Mouse (Mus musculus) hindbrain, embryonic 13.5 days (tissue): ENCODE measurements around the gene Trhde. TPM values are rescaled to one million over a fixed set of nuclear protein-coding genes. Genes with fewer than 3 reads are reported as not detected.
A peak's percentile ranks its signal among the peaks of the same experiment; 100 is the strongest.

ENCODE experiments used
- ATAC-seq: fragments of 200-750 bp; cut with Nextera tagmentation; 2 replicates; pipeline ENCODE4 v1.8.0; 2017; ENCODE audit warnings: moderate TSS enrichment; ENCODE audit not compliant: low FRiP score
- H3K27ac ChIP-seq: fragments of 300-500 bp; sonication (generic); 2 replicates; pipeline ENCODE4 v1.5.1; 2015; ENCODE audit warnings: inconsistent platforms, mild to moderate bottlenecking, moderate library complexity
- H3K27me3 ChIP-seq: fragments of 300-500 bp; sonication (generic); 2 replicates; pipeline ENCODE4 v1.6.1; 2015; ENCODE audit warnings: mild to moderate bottlenecking, inconsistent platforms
- H3K36me3 ChIP-seq: fragments of 300-500 bp; sonication (generic); 2 replicates; pipeline ENCODE4 v1.6.1; 2015; ENCODE audit warnings: mild to moderate bottlenecking, inconsistent platforms
- H3K4me1 ChIP-seq: fragments of 300-500 bp; sonication (generic); replicated peaks from 2 replicates; pipeline ENCODE4 v1.6.1; 2015; ENCODE audit warnings: inconsistent platforms
- H3K4me2 ChIP-seq: fragments of 300-500 bp; sonication (generic); 2 replicates; pipeline ENCODE4 v1.6.1; 2015; ENCODE audit warnings: inconsistent platforms, mild to moderate bottlenecking, moderate library complexity
- H3K4me3 ChIP-seq: fragments of 300-500 bp; sonication (generic); 2 replicates; pipeline ENCODE4 v1.5.1; 2015; ENCODE audit warnings: mild to moderate bottlenecking, inconsistent platforms
- H3K9ac ChIP-seq: fragments of 300-500 bp; sonication (generic); 2 replicates; pipeline ENCODE4 v1.6.1; 2015; ENCODE audit warnings: mild to moderate bottlenecking, inconsistent platforms
- H3K9me3 ChIP-seq: fragments of 300-500 bp; sonication (generic); 2 replicates; pipeline ENCODE4 v1.6.1; 2016; ENCODE audit warnings: inconsistent platforms
- WGBS: fragments of 180-500 bp; shearing (Covaris S2); methylation state at CpG from one replicate; pipeline ENCODE4 v1.1.7; 2015; 5-methylcytosine and 5-hydroxymethylcytosine counted together
- polyA plus RNA-seq: library from polyadenylated mRNA; unstranded; fragments of >200 nt; fragmentation: Nextera tagmentation; extraction: Ambion mirVana; gene quantifications from 2 replicates; pipeline ENCODE4 v1.2.1, GENCODE M21; 2015

Trhde gene
- 4.6 and 6.3 TPM in 2 replicates for polyA plus RNA-seq

DNA sequence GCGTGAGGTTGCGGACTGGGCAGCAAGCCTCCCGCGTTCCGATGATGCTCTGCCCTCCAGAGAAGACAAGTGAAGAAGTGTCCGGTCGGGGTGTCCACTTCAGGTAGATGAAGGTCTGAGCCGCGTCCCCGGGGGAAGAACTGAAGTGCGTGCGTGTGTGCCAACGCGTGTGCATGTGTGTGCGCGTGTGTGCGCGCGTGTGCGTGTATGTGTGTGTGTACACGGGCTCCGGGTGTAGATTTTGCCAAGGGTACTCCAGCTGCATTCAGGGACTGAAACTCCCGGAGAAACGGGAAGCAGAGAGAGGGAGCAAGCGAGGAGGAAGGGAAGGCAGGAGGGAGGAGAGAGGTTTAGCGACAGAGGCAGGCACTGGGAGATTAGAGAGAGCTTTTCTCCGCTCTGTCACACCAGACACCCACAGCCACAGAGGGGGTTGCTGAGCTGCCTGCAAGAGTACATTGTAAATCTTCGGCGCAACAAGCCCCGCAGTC lies at the start of gene Trhde:
Gene Trhde (minus strand): TSS at position 147 of the 491 bp plus-strand sequence.
- WGBS = under 1% methylated on average over 30 of the region's 30 CpGs
- peak within 1 kb of the TSS; percentile 90 for H3K4me2 ChIP-seq
- no peaks in the 10 kb centered on the region for H3K9me3 ChIP-seq
- peak within 1 kb of the TSS; percentile 71 for H3K4me3 ChIP-seq
- peaks cover 24% of the 10 kb centered on the region for H3K4me1 ChIP-seq
- peak within 1 kb of the TSS; percentile 81 for H3K9ac ChIP-seq
- no peaks in the 10 kb centered on the region for H3K36me3 ChIP-seq
- H3K27ac ChIP-seq = peak within 1 kb of the TSS; percentile 78
- H3K27me3 ChIP-seq = peaks cover 38% of the 10 kb centered on the region
- peak; percentile 32 for ATAC-seq

DNA sequence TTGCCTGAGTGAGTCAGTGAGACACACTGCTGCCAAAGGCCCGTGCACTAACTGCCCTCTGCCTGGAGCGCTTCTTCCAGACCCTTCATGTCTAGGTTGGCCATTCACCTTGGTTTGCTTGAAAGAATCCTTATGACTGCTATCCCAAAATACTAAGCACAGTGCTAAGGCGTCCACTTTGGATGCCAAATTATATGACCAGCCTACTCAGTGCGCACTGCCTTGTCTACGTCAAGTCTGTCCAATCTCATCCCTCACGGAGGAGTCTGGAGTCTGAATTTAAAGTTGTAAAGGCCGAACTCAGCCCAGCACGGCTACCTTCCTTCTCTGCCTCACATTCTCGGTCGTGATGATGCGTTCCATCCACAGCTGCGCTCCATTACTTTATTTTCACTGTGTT lies 39.9 kb upstream of the Trhde start:
- Histone ChIP-seq H3K36me3 (no peaks in the 10 kb centered on the region), H3K27ac (no peak overlapping the region), H3K4me2 (no peak overlapping the region), H3K4me3 (no peak overlapping the region), H3K9ac (no peak overlapping the region), H3K27me3 (no peaks in the 10 kb centered on the region), H3K4me1 (no peaks in the 10 kb centered on the region), H3K9me3 (no peaks in the 10 kb centered on the region)
- ATAC-seq = no peak
- WGBS = 93% methylated on average over 12 of the region's 12 CpGs

DNA sequence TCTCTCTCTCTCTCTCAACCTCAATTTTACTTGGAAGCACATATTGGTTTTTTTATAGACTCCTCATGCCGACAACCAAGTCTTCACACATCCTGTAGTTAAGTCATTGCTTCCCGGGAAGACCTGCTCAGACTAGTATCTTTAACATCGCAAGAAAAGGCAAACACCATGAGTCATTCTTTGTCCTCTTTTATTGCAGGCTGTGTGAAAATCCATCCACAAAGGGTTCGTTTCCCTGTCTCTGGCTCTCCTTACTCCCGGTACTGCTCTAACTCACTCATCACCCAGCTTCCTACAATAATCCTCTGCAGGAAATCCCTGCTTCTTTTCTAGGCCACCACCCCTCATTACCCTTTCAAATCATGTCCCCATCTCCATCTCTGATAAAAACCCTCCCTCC lies 39.3 kb upstream of the Trhde start:
- no peaks in the 10 kb centered on the region for H3K36me3 ChIP-seq
- H3K4me3 ChIP-seq = no peak overlapping the region
- H3K4me2 ChIP-seq = no peak overlapping the region
- no peaks in the 10 kb centered on the region for H3K27me3 ChIP-seq
- H3K4me1 ChIP-seq = no peaks in the 10 kb centered on the region
- ATAC-seq = no peak
- 75% methylated on average over 5 of the region's 5 CpGs for WGBS
- no peaks in the 10 kb centered on the region for H3K9me3 ChIP-seq
- H3K9ac ChIP-seq = no peak overlapping the region
- H3K27ac ChIP-seq = no peak overlapping the region

DNA sequence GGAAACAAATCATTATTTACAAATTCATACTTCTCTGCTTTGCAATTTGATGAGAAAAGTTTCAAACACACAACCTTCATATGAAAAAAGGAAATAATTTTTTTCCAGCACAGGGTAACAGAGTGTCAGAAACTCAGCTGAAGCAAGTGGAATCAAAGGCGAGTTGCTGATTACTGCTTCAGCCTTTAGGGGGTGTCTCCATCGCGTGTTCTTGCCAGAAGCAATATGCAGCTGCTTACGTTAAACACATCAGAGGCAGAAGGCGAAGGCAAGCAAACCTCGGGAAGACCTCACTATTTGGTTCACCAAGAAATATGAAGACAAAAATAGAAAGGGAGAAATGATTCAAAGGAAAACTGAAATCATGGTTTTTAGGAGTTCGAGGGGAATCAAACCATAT lies 29.2 kb upstream of the Trhde start:
- Histone ChIP-seq H3K4me2 (no peak overlapping the region), H3K9me3 (no peaks in the 10 kb centered on the region), H3K27ac (no peak overlapping the region), H3K4me1 (no peaks in the 10 kb centered on the region), H3K4me3 (no peak overlapping the region), H3K36me3 (no peaks in the 10 kb centered on the region), H3K9ac (no peak overlapping the region), H3K27me3 (no peaks in the 10 kb centered on the region)
- no peak for ATAC-seq
- 54% methylated on average over 7 of the region's 7 CpGs for WGBS

DNA sequence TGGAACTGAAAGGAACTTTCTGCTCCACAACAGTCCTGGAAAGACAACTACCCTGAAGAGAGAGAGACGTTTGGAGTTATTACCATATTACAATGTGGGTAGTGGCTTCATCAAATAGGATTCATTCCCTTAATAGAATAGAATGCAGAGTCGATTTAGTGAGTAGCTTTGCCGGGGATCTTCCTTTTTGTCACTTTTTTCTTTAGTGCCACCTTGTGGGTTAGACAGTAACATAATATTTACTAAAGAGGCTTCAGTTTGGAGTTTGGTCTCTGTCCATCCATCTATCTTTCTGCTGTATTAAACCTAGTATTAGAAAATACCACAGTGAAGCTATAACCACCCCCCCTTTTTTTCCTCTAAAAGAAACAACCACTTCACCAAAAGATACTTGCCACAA lies 6.7 kb upstream of the Trhde start:
- Histone ChIP-seq H3K27ac (no peak overlapping the region), H3K9ac (no peak overlapping the region), H3K4me1 (no peaks in the 10 kb centered on the region), H3K4me2 (no peak overlapping the region), H3K4me3 (no peak overlapping the region), H3K9me3 (no peaks in the 10 kb centered on the region), H3K27me3 (0 out of 2 replicates have a peak, but pooled peaks cover 2% of the 10 kb centered on the region), H3K36me3 (no peaks in the 10 kb centered on the region)
- WGBS = 49% methylated on average over 3 of the region's 3 CpGs
- ATAC-seq = no peak

DNA sequence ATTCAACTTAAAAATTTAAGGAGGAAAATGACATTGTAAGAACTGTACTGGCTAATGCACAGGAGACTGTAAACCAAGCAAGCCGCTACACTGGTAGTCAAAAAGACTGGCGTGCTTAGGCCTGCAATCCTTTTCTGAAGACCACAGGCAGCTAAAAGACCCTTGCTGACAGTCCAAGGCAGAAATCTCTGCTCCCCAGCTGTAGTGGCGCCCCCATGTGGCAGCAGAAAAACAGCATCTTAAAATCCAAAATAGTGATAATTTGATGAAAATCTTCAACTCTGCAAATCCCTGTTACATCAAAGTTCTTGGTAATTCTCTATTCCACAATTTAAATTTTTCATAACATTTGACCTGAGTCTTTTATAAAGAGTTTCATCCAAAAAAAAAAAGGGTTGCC lies 3.8 kb upstream of the Trhde start:
- Histone ChIP-seq H3K9me3 (no peaks in the 10 kb centered on the region), H3K4me3 (no peak overlapping the region), H3K27me3 (peaks cover 16% of the 10 kb centered on the region), H3K4me1 (peaks cover 17% of the 10 kb centered on the region), H3K4me2 (no peak overlapping the region), H3K27ac (no peak overlapping the region), H3K9ac (no peak overlapping the region), H3K36me3 (no peaks in the 10 kb centered on the region)
- no peak for ATAC-seq
- 38% methylated on average over 3 of the region's 3 CpGs for WGBS

DNA sequence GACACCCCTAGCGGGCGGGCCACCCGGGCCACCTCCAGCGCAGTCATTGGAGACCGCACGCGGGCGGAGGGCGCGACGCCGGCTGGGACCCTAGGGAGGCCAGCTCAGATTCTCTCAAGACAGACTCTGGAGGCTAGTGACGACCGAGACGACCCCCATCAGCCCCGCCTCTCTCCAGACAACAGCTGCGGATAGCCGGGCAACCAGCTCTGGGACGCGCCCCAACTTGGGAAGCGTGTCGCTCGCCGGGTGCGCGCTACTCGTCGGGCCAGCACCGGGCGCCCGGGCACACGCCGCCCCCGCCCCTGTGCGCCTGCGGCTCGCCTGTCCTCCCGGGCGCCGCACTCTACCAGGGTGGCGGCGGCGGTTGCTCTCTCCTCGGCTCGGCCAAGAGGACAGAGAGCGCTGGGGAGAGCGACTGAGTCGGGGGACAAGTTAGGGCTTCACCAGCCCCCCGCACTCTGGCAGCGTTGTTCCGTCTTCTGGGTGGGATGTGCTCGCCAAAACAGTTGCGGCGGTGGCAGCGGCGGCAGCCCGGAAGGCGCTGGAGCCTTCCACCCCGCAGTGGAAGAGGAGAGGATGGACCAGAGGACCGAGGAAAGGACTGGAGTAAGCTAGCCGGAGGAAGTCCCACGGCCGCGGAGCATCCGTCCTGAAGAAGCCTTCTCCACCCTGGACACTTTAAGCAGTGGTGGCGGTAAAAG lies 498 bp downstream of the Trhde start:
- Histone ChIP-seq H3K4me2 (peak overlapping the region; percentile 90), H3K27ac (peak overlapping the region; percentile 78), H3K9me3 (no peaks in the 10 kb centered on the region), H3K27me3 (peaks cover 38% of the 10 kb centered on the region), H3K4me3 (peak overlapping the region; percentile 71), H3K9ac (peak overlapping the region; percentile 81), H3K36me3 (no peaks in the 10 kb centered on the region), H3K4me1 (peaks cover 24% of the 10 kb centered on the region)
- peak; percentile 86 for ATAC-seq
- under 1% methylated on average over 66 of the region's 66 CpGs for WGBS

DNA sequence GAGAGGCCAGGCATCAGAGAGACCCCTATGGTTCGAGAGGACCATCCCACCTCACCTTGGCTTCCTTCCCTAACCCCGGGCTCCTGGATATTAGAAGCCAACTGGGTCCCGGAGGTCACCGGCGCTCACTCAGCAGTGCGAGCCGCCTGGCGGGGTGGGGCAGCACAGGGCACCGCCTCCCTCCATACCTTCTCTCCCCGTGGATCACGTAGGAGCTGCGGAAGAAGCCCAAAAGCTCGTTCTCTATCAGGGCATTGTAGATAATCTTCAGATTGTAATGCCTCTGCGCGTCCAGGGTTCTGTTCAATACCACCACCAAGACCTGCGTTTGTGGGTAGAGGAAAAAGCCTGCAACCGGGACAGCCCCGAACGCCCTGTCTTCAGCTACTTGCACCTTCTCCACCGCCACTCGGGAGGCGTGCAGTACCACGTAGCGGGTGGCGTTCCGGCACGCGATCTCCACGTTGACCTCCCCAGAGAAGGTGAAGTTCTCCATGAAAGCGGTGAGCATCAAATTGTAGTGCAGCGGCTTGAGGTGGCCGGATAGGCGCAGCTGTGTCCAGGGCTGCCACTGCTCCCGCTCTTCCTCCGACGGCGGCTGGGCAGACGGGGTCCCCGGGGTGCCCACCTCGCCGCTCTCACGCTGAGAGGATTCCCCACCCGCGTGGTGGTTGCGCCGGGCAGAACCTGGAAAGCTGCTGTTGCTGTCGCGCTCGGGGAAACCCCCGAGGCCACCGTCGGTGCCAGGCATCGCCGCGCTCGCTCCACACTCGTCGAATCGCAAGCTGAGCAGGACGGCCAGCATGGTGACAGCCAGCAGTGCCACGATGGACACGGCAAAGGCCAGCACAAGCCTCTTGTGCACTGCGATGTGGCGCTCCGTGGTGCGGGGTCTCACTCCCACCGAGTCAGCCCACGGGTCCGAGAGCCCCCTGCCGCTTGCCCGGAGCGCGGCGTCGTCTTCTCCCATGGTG lies 1.5 kb downstream of the Trhde start:
- no peaks in the 10 kb centered on the region for H3K9me3 ChIP-seq
- peak overlapping the region; percentile 90 for H3K4me2 ChIP-seq
- peak; percentile 63 for ATAC-seq
- H3K27ac ChIP-seq = peak overlapping the region; percentile 64
- peak overlapping the region; percentile 71 for H3K4me3 ChIP-seq
- WGBS = 6% methylated on average over 75 of the region's 75 CpGs
- H3K27me3 ChIP-seq = peaks cover 38% of the 10 kb centered on the region
- H3K36me3 ChIP-seq = no peaks in the 10 kb centered on the region
- peak overlapping the region; percentile 81 for H3K9ac ChIP-seq
- H3K4me1 ChIP-seq = peaks cover 24% of the 10 kb centered on the region

DNA sequence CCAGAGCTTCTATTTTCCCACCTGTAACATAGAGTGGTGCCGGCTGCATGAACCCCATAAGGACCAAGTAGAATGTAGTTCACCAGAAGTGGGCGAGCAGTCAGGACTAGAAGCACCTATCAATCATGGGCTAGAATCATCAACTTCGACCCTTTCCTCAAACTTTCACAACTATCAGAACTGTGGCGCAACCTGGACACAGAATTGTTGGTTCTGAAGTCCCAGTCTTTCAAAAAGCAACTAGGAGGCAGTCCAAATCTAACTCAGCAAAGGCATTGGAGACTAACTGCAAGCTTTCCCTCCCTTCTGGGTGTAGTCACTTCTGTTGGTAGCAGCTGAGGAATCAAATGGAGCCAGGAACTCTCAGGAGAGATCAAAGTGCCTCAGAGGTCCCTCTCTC lies 2.6 kb downstream of the Trhde start:
- ATAC-seq = no peak
- Histone ChIP-seq H3K27ac (no peak overlapping the region), H3K27me3 (peaks cover 38% of the 10 kb centered on the region), H3K4me2 (peak overlapping the region; percentile 90), H3K4me3 (peak overlapping the region; percentile 71), H3K36me3 (no peaks in the 10 kb centered on the region), H3K9me3 (no peaks in the 10 kb centered on the region), H3K9ac (no peak overlapping the region), H3K4me1 (peaks cover 27% of the 10 kb centered on the region)
- WGBS = 86% methylated on average over 4 of the region's 4 CpGs

DNA sequence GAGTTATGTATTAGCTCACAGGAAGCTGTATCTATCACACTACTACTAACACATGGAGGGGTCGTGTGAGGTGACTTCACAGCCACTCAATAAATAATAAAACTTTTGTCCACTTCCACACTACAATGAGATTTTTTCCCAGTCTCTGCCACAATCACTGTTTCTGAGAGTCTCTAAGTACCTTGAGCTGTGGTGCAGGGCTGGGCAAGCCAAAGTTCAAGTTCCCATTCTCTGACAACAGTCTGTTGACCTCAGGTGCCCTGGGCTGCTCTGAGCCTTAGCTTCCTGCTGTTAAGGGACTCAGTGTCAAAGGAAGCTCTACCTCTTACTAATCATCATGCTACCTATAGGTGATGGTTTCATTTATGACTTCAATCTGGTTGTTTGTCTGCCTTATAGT lies 3.3 kb downstream of the Trhde start:
- Histone ChIP-seq H3K27ac (no peak overlapping the region), H3K9ac (no peak overlapping the region), H3K36me3 (no peaks in the 10 kb centered on the region), H3K9me3 (no peaks in the 10 kb centered on the region), H3K4me1 (peaks cover 32% of the 10 kb centered on the region), H3K4me2 (peak overlapping the region; percentile 90), H3K4me3 (peak overlapping the region; percentile 71; the same call in 1 of the 2 replicates), H3K27me3 (peaks cover 36% of the 10 kb centered on the region)
- WGBS = 78% methylated on average over 1 of the region's 1 CpGs
- no peak for ATAC-seq

DNA sequence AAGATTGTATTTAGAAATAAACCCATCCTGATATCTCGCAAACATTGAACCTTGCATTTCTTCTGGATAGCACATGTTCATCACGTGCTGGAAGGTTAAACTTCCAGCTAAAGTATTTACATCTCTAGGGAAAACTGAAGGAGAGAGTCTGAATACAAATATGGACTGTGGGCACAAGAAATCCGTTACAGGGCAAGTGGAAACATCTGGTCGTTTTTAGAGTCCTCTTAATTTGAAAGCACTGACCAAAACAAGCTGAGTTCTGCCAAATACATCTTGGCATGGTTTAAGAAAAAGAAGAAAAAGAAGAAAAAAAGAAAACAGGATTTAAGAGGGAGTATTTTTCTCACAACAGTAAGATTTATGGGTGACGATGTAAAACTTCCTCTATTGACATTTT lies 3.9 kb downstream of the Trhde start:
- H3K9ac ChIP-seq = no peak overlapping the region
- H3K27ac ChIP-seq = no peak overlapping the region
- no peak for ATAC-seq
- 63% methylated on average over 5 of the region's 5 CpGs for WGBS
- no peaks in the 10 kb centered on the region for H3K36me3 ChIP-seq
- no peak overlapping the region for H3K4me3 ChIP-seq
- H3K4me1 ChIP-seq = peaks cover 32% of the 10 kb centered on the region
- H3K4me2 ChIP-seq = peak overlapping the region; percentile 90
- no peaks in the 10 kb centered on the region for H3K9me3 ChIP-seq
- peaks cover 32% of the 10 kb centered on the region for H3K27me3 ChIP-seq

DNA sequence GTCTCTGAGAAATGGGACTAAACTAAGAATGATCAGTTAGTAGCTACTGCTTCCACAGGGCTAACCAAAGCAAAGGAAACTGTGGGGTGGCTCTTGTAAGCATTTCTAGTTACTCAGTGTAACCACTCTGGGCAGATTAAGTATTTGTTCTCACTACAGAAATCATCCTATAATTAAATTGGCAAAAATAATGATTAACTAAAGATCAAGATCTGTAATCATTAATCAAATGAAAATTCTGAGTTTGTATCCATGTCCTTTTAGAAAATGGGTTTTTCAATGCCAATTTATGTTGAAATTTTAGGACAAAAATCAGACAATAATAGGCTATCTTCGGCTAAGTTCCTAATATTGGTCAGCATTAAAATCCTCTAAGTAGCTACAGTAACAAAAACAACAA lies 4.4 kb downstream of the Trhde start:
- H3K4me2 ChIP-seq = no peak overlapping the region
- H3K9me3 ChIP-seq = no peaks in the 10 kb centered on the region
- H3K27ac ChIP-seq = no peak overlapping the region
- H3K36me3 ChIP-seq = no peaks in the 10 kb centered on the region
- H3K27me3 ChIP-seq = peaks cover 27% of the 10 kb centered on the region
- H3K9ac ChIP-seq = no peak overlapping the region
- peaks cover 26% of the 10 kb centered on the region for H3K4me1 ChIP-seq
- no peak for ATAC-seq
- H3K4me3 ChIP-seq = no peak overlapping the region
- WGBS = 78% methylated on average over 1 of the region's 1 CpGs
